Mouse (Mus musculus): ENCODE results near the gene Metap2.

Metap2 gene

DNA sequence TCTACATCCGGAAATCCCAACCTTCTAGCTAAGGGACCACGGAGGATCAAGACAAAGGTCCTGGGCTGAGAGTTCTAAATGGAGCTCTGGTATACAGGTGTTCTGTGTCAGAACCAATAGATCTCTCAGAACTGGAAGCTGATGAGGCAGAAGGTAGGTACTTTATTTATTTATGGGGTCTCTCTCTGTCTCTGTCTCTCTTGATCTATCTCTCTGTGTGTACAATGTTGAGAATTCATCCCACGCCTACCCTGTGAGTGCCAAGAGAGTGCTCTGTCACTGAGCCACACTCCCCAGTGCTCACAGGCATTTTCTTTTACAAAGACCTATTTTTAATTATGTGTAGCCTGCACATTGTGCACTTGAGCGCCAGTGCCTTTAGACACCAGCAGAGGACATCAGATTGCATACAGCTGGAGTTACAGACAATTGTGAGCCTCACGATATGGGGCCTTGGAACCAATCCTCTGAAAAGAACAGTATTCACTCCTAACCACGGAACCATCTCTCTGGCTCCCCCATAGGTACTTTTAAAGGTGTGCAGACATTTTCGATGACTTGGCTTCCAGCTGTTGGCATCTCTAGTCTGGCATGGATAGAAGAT is at the start of gene Metap2:
Gene Metap2, minus strand, starts transcription at position 51 of the 604 bp plus-strand sequence.
- no peak for DNase-seq (ENCODE audit: low spot score)

DNA sequence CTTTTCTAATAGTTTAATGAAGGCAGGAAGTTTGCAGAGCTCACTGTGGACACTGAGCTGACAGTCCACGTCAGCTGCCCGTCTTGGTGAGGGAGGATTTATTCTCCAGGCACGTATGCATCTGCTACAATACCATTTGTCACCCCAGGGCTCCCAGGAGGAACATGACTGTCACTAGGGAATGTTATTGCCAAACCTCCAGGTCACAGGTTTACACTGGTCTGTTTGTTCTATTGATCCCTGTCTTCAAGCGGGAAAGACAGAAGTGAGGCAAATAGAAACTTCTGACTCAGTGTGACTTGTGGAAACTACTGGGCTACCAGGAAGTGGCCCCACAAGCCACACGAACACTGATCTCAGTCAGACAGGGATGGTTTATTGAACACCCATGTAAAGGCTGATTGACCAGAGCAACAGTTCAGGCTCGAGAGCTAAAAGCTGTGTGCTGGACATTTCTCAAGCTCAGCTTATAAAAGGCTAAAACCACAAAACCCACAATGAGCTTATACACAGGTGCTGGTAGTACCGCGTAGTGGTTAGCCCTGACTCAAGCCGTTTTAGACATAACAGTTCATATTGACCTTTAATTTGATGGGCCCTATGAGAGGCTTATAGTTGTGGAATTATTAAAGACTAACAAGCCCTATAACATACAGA is 49.1 kb upstream of the Metap2 start:
- DNase-seq (ENCODE audit: low spot score) = no peak

DNA sequence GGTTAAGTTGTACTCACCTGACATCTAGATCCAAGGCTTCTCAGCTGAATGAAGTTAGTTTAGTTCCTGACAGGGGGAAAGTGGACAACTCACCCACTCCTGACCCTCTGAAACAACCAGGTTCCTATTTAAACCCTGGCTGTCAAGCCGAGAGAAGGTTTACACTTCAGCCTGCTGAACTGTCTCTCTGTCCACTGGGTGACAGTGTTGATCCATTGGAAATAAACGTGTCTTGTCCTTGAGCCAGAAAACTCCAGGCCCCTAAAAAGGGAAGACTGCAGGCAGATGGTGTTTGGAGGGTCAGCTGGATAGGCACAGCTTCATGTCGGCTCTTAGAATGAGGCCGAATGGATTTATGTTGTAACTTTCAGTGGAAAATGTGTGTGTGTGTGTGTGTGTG is 48.5 kb upstream of the Metap2 start:
- DNase-seq (ENCODE audit: low spot score) = peak; percentile 76

DNA sequence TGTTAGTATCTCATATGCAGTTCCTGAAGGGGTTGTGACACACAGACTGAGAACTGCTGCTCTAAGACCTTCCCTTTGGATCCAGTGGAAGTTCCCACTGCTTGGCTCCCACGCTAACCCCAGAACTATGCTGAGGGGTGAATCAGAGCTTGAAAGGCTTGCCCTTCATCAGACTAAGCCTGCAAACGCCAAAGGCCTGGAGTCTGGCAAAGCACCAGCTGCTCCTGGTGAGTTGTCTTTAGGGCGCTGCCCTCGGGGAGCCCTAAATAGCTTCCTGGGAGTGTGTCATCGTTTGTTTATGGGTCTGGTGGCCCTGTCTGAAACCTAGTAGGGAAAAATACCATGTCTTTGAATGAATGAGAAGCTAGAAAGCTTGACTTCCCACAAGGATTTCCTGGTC is 47.3 kb upstream of the Metap2 start:
- DNase-seq (ENCODE audit: low spot score) = no peak

DNA sequence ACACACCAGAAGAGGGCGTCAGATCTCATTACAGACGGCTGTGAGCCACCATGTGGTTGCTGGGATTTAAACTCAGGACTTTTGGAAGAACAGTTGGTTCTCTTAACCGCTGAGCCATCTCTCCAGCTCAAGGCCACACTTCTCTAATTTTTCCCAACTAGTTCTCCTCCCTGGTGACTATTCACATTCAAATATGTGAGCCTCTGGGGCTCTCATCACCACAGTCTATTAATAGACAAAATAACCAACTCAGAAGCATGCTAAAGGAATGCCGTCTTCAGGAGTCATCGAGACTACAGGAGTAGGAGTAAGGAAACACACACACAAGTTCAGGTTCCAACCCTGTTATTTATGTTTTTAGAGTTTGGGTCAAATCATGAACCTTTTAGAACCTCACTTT is 43.4 kb upstream of the Metap2 start:
- no peak for DNase-seq (ENCODE audit: low spot score)

DNA sequence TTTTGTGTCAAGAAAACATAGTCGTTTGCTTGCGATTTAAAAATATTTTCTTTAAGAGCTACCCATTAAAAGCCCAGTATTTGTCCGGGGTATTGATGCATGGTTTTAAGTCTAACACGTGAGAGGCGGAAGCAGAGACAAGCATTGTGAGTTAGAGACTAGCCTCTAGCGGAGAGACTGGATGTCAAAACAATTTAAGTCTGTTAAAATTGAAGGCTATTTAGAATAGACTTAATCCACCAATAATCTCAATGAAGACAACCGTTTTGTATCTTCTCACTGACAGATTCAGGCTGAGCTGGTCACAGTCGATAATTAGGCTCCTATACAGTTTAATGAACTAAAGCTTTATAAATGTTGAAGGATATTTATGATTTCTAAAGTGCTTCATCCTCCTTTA is 42.8 kb upstream of the Metap2 start:
- peak; percentile 54 for DNase-seq (ENCODE audit: low spot score)

DNA sequence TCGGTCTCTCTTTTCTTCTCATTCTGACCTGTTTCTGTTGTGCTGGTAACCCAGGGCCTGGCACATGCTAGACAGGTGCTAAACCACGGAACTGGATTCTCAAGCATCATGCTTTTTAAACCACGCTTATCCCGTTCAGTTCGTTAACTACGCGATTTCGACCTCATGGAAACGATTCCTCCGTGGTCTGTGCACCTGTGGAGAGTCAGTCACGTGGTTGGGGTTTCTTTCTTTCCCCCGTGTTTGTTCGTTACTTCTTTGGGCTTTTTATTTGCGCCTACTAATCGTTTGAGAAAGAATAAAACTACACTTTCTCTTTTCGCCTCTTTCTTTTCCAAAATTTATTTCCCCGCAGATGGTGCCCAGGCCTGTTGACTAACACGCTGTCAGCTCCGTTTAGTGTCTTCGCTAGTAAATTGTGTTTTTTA is 42.0 kb upstream of the Metap2 start:
- DNase-seq (ENCODE audit: low spot score) = peak; percentile 41

DNA sequence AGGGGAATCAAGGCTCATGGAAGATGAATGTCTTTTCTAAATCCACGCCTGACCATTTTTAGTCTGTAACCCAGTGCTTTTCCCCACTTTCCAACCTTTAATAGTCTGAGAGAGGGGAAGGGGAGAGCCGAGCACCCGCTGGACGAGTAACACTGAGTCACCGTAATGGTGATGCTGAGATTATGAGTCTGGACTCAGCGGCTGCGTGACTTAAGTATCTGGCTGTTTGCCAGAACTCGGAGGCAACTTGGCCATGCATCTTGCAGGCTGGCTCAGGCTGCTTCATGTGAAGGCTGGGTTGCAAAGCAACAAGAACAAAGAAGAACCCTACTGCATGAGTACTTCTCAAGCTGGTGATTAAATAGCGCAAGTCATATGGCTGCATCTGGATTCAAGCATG is 37.1 kb upstream of the Metap2 start:
- no peak for DNase-seq (ENCODE audit: low spot score)

DNA sequence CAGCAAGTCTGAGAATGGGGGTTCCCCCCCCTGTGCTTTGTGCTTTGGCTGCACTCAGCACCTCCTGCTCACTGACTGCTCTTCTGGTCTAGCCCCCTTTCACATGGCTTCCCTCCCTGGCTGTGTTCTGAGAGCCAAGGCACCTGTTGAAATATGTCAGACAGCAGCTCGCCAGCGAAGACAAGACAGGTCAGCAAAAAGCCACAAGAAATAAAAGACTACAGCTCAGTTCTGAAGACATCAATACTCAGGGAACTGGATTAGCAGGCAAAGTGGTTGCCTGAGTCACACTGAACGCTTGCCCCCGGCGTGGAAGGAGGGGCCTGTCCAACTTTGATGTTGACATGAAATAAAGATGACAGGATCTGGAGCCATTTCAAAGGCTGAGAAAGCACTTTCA is 36.0 kb upstream of the Metap2 start:
- DNase-seq (ENCODE audit: low spot score) = peak; percentile 47

DNA sequence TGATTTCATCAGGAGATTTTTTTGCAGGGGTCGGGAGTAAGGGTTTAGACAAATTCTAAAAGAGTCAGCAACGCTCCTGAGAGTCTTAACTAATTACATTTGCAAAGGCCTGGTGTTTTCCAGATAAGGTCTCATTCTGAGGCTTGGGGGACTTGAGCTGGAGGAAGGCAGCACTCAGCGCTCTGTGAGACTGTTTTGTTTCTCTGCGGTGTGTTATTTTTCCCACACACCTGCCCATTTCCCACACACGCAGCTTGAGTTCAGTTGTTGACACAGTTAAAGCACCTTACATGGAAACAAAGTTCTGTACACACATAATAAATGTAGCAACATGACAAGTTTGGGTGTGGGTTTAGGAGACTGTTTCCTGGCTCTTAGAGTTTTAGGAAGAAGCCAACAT is 35.1 kb upstream of the Metap2 start:
- no peak for DNase-seq (ENCODE audit: low spot score)

DNA sequence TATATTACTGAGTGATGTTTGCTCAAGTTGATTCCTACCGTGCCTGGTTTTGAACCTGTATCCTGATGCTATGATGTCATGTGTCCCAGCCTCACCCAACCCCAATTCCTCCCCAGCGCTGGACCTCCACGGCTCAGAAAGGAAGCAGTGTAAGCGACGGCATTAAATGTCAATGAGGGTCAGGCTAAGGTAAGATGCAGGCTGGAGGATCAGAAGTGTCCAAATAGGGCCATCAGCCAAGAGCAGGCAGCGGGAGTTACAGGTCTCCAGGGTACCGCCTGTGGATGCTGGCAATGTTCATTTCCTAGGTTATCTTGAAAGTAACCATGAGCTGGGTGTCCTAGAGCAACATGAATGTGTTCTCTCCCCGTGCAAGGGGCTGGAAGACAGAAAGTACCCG is 34.5 kb upstream of the Metap2 start:
- DNase-seq (ENCODE audit: low spot score) = no peak

DNA sequence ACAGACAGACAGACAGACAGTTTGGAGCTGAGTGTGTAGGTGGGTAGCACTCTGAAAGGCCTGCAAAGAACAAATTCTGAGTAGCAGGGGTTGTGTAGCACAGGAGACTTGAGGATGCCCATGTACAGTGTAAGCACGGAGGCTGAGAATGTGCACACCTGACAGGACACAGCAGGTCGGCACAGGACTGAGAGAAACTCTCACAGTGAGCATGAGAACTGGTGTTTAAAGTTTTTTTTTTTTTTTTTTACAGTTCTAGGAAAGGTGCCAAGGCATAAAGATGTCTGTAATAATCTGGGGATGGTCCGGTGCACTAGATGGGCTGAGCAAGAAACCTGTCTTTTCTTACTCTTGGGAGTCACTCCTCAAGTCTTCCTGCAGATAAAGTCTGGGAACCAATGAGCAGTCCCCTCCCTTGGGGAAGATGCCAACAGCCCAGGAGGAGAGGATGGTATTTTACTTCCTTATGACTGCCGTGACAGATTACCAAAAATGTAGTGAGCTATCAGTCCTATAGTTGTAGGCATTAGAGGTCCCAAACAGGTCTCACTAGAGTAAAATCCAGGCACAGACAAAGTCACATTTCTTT is 33.4 kb upstream of the Metap2 start:
- no peak for DNase-seq (ENCODE audit: low spot score)

DNA sequence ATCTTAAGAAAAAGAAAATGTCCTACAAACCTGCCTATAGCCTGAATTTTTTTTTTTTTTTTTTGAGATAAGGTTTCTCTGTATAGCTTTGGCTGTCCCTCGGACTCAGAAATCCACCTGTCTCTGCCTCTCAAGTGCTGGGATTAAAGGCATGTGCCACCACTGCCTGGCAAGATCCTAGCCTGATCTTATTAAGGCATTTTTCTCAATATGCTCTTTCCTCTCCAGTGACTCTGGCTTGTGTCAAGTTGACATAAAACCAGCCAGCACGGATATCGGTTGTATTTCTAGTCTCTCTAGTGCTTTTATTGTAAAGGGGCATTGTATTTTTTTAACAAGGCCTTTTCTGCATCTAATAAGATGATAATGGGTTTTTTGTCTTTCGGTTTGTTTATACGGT is 27.8 kb upstream of the Metap2 start:
- DNase-seq (ENCODE audit: low spot score) = no peak

DNA sequence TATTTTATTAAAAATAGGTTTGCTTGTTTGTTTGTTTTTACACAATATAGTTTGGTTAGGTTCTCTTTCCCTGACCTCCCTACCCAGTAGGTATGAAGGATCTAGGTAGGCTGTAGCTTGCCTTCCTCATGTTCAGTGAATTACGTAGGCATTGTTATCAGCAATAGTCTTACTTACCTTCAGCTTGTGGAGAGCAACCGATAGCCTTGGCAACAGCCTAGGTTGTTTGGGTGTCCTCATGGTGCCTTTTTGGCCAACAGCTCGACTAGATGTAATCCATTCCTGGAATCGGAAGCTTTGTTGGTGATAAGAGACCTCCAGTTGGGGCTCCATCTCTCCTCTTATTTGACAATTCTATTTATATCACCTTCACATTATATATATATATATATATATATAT is 24.3 kb upstream of the Metap2 start:
- no peak for DNase-seq (ENCODE audit: low spot score)

DNA sequence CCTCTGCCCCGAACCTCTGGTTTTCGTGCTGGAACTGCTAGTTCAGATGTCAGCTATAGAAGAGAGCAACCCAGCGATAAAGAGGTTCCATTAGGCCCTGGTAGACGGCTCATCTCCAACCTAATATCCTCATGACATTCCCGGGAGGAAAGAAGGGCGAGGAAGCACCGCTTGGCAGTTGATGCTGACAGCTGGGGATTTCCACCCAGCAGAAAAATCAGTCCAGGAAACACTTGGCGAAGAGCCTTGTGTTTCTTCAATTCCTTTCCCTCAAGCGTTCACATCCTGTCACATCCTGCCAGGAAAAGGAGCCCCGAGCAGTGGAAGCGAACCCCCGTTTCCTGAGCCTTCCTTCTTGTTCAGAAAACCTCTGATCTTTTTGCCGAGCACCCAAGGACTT is 22.3 kb upstream of the Metap2 start:
- DNase-seq (ENCODE audit: low spot score) = no peak

DNA sequence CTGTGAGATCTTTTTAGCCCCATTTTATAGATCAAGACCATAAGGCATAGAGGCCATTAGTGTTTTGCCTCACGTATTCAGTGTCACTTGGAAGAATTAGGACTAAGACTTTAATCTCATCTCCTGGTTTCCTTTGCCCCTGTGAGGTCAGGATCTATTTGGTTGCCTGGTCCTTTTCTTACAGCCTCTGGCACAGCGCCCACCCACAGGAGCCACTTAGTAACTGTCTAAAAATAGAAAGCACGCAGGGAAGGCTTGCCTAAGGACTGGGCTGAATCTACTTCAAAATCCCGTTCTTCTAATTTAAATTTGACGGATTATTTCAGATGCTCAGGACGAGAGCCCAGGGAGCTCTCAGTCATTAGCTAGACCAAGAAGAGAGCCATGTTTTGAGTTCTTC is 21.8 kb upstream of the Metap2 start:
- DNase-seq (ENCODE audit: low spot score) = no peak

DNA sequence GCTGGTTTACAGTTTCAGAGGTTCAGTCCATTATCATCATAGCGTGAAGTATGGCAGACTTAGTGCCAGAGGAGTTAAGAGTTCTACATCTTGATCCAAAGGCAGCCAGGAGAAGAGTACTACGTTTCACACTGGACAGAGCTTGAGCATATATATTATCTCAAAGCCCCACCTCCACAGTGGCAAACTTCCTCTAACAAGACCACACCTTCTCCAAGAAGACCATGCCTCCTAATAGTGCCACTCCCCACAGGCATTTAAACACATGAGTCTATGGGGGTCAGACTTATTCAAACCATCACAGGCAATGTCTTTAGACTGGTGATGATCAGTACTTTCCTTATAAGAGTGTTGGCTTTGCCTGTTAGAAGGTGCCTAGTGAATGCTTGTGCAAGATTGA is 21.2 kb upstream of the Metap2 start:
- no peak for DNase-seq (ENCODE audit: low spot score)

DNA sequence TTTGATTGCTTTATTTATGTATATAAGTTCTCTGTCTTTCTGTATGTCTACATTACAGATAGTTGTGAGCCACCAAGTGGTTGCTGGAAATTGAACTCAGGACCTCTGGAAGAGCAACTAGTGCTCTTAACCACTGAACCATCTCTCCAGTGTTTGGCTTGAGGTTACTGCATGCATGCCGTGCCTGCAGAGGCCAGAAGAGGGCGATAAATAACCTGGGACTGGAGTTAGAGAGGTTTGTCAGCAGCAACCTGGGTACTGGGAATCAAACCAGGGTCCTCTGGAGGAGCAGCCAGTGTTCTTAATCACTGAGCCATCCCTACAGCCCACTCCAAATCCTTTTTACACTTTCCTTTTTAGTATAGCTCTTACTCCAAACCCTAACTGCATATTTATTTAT is 19.9 kb upstream of the Metap2 start:
- no peak for DNase-seq (ENCODE audit: low spot score)

DNA sequence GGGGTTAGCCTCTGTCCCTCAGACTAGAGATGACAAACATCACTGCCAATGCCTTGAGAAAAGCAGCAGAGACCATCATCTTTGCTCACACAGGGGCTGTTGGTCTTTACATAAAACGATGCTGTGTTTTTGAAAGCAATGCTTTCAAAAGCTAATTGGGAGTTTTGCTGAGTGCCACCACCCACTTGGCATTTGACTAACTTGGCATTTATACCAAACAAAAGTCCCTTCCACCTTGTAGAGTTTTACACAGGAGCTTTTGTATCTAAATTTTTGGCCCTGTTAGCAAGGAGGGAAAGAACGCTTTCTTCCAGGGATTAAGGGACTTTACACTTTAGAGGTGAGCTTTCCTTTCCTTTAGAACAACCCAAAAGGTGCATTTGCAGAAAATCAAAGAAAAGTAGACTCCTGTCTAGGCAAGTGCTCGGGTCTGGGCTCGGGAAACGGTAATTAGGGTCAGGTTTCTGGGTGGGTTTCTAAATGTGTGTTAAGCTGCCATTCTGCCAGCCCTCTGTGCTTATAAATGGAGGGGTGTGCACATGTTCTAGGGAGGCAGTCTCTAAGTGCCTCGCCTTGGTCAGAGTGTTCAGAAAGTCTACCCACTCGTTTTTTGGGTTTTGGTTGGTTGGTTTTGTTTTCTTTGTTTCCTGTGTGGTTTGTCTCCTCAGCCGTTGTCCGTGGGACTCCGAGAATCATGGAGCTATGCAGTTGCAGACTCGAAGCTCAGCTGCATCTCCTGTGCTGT is 18.8 kb upstream of the Metap2 start:
- no peak for DNase-seq (ENCODE audit: low spot score)

DNA sequence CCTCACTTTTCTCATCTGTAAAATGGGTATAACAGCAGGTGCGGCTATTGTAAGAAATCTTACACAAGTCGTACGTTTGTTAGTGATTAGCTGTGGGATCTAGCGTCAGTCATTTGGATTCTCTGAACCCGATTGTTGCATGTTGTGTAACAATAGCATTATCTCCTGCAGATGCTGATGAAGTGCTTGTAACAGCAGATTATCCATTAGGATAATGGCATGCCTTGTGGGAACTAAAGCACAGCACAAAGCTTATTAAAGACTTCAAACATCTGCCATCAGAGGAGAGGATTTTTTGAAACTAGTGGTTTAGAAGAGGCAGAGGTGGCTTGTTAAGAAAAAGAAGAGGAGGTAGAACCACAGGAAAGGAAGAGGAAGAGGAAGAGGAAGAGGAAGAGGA is 16.6 kb upstream of the Metap2 start:
- no peak for DNase-seq (ENCODE audit: low spot score)

DNA sequence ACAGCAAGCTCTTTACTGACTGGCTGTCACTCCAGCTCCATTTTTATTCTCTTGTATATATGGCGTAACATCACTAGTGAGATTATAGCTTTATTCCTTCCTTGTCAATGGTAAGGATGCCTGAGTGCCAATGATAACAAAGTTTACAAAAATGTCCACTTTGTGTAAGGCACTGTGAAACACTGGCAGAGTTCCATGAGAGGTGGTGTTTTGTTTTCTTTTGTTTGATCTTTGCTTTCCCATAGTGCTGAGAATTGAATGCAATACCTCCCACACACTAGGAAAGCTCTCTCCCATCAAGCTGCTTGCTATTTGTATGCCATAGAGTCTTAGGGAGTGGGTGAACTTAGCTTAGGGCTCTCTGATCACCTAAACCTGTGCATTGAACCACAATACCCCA is 16.0 kb upstream of the Metap2 start:
- DNase-seq (ENCODE audit: low spot score) = no peak

DNA sequence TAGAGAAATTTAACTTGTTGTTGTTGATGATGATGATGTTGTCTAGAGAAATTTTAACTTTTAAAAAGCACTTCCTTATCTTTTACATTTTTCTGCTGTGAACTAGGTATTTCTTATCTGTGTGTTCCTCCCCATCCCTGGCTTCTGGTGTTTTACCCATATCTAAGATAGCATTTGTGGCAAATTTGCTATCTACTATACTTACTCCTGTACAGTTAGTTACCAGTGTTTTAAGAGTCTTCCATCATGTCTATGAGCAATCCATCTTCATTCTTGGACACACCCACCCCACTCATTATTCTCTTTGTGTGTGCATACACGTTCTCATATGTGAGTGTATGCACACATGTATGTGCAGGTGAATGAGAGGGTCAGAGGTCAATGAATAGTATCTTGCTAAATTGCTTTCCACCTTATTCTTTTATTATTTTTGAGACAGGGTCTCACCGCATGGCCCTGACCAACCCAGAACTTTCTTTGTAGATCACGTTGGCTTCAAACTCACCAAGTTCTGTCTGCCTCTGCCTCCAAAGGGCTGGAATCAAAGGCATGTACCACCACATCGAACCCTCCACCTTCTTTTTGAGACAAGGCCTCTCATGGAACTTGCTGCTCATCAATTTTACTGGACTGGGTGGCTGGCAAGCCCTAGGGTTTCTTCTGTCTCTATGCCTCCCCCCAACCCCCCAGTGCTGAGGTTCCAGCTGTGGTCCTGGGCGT is 15.4 kb upstream of the Metap2 start:
- DNase-seq (ENCODE audit: low spot score) = no peak

DNA sequence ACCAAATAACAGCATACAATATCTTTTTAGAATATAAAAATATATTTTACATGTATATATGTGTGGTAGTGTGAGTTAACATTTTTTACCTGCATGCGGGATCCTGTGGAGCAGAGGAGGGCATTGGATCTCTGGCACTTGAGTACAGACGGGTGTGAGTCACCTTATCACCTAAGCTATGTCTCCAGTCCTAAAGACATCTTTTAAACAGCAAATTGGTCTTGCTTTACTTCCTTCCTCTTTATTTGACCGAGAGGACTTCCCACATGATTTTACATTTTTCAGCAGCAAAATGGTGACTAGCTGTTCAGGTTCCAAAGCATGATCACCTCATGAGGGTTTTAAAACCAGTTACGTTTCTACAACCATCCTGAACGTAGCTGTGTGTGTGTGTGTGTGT is 14.4 kb upstream of the Metap2 start:
- DNase-seq (ENCODE audit: low spot score) = no peak

Data from retina, embryonic 14.5 days (tissue).